Mouse (Mus musculus): ENCODE results near the gene Rgl1.

Gene Rgl1

GRCm38 (mm10) chr1:152578108-152578721, 187.9 kb downstream of the Rgl1 start:
- in situ Hi-C loops (cut with MboI; ENCODE audit: low pct_unique_long_range_greater_than_20kb in 1 of 2, low sequenced_read_pairs in 2 of 2, unreplicated experiment in 1 of 2): no loop called here

- in situ Hi-C loops (cut with MboI; ENCODE audit: low pct_unique_long_range_greater_than_20kb in 1 of 2, low sequenced_read_pairs in 2 of 2, unreplicated experiment in 1 of 2): no loop called here
These were observed 189.5 kb downstream of the Rgl1 start for GRCm38 (mm10) chr1:152576614-152577144.

- in situ Hi-C loops (cut with MboI; ENCODE audit: low pct_unique_long_range_greater_than_20kb in 1 of 2, low sequenced_read_pairs in 2 of 2, unreplicated experiment in 1 of 2): no loop called here
These were observed 191.1 kb downstream of the Rgl1 start for GRCm38 (mm10) chr1:152575096-152575495.

- in situ Hi-C loops (cut with MboI; ENCODE audit: low pct_unique_long_range_greater_than_20kb in 1 of 2, low sequenced_read_pairs in 2 of 2, unreplicated experiment in 1 of 2): no loop called here
These were observed 192.6 kb downstream of the Rgl1 start for GRCm38 (mm10) chr1:152573470-152574059.

GRCm38 (mm10) chr1:152572755-152573469, 193.2 kb downstream of the Rgl1 start:
- in situ Hi-C loops (cut with MboI; ENCODE audit: low pct_unique_long_range_greater_than_20kb in 1 of 2, low sequenced_read_pairs in 2 of 2, unreplicated experiment in 1 of 2): no loop called here

GRCm38 (mm10) chr1:152571340-152571739, 194.8 kb downstream of the Rgl1 start:
- in situ Hi-C loops (cut with MboI; ENCODE audit: low pct_unique_long_range_greater_than_20kb in 1 of 2, low sequenced_read_pairs in 2 of 2, unreplicated experiment in 1 of 2): no loop called here

GRCm38 (mm10) chr1:152570681-152571080, 195.5 kb downstream of the Rgl1 start:
- in situ Hi-C loops (cut with MboI; ENCODE audit: low pct_unique_long_range_greater_than_20kb in 1 of 2, low sequenced_read_pairs in 2 of 2, unreplicated experiment in 1 of 2): no loop called here

- in situ Hi-C loops (cut with MboI; ENCODE audit: low pct_unique_long_range_greater_than_20kb in 1 of 2, low sequenced_read_pairs in 2 of 2, unreplicated experiment in 1 of 2): no loop called here
These were observed 202.9 kb downstream of the Rgl1 start for GRCm38 (mm10) chr1:152563282-152563681.

- in situ Hi-C loops (cut with MboI; ENCODE audit: low pct_unique_long_range_greater_than_20kb in 1 of 2, low sequenced_read_pairs in 2 of 2, unreplicated experiment in 1 of 2): no loop called here
These were observed 203.3 kb downstream of the Rgl1 start for GRCm38 (mm10) chr1:152562877-152563276.

GRCm38 (mm10) chr1:152560477-152560876, 205.7 kb downstream of the Rgl1 start:
- in situ Hi-C loops (cut with MboI; ENCODE audit: low pct_unique_long_range_greater_than_20kb in 1 of 2, low sequenced_read_pairs in 2 of 2, unreplicated experiment in 1 of 2): no loop called here

GRCm38 (mm10) chr1:152556576-152557281, 209.4 kb downstream of the Rgl1 start:
- in situ Hi-C loops (cut with MboI; ENCODE audit: low pct_unique_long_range_greater_than_20kb in 1 of 2, low sequenced_read_pairs in 2 of 2, unreplicated experiment in 1 of 2): no loop called here

GRCm38 (mm10) chr1:152555944-152556573, 210.1 kb downstream of the Rgl1 start:
- in situ Hi-C loops (cut with MboI; ENCODE audit: low pct_unique_long_range_greater_than_20kb in 1 of 2, low sequenced_read_pairs in 2 of 2, unreplicated experiment in 1 of 2): no loop called here

- in situ Hi-C loops (cut with MboI; ENCODE audit: low pct_unique_long_range_greater_than_20kb in 1 of 2, low sequenced_read_pairs in 2 of 2, unreplicated experiment in 1 of 2): no loop called here
These were observed 212.1 kb downstream of the Rgl1 start for GRCm38 (mm10) chr1:152553912-152554547.

- in situ Hi-C loops (cut with MboI; ENCODE audit: low pct_unique_long_range_greater_than_20kb in 1 of 2, low sequenced_read_pairs in 2 of 2, unreplicated experiment in 1 of 2): no loop called here
These were observed 215.2 kb downstream of the Rgl1 start for GRCm38 (mm10) chr1:152550973-152551372.

GRCm38 (mm10) chr1:152550544-152550943, 215.6 kb downstream of the Rgl1 start:
- in situ Hi-C loops (cut with MboI; ENCODE audit: low pct_unique_long_range_greater_than_20kb in 1 of 2, low sequenced_read_pairs in 2 of 2, unreplicated experiment in 1 of 2): no loop called here

- in situ Hi-C loops (cut with MboI; ENCODE audit: low pct_unique_long_range_greater_than_20kb in 1 of 2, low sequenced_read_pairs in 2 of 2, unreplicated experiment in 1 of 2): loop anchor here in 1 of 2 experiments (25.0 kb wide), 2 partner anchors 388 to 888 kb away; partner anchors contain the start of gene Shcbp1l
These were observed 217.0 kb downstream of the Rgl1 start for GRCm38 (mm10) chr1:152549061-152549738.

GRCm38 (mm10) chr1:152543449-152544159, 222.5 kb downstream of the Rgl1 start:
- in situ Hi-C loops (cut with MboI; ENCODE audit: low pct_unique_long_range_greater_than_20kb in 1 of 2, low sequenced_read_pairs in 2 of 2, unreplicated experiment in 1 of 2): loop anchor here in 1 of 2 experiments (25.0 kb wide), 2 partner anchors 394 to 894 kb away; partner anchors contain the start of gene Shcbp1l
